Mouse (Mus musculus): ENCODE data around the gene Pkd1l2. TPM values are rescaled to one million over a fixed set of nuclear protein-coding genes. Genes with fewer than 3 reads are reported as not detected.
A peak's percentile ranks its signal among the peaks of the same experiment; 100 is the strongest.

Pkd1l2 gene
- total RNA-seq, 2 experiments from 2014 or later = 0.11 to 0.14 TPM

DNA sequence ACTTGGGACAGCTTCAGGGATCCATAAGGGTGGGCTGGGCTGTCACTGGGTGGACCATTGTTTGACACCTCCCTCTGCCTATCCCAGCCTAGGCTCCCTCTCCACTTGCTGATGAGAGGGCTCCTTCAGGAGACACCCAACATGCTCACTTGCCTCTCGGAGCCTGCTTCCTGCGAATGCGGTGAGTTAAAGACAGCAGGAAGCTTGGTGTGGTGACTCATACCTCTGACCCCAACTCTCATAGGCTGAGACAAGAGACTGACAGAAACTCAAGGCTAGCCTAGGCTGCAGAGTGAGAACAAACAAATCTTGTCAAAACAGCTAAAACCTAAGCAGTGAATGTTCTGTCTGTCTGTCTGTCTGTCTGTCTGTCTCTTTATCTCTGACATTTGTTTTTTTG lies 48.9 kb downstream of the Pkd1l2 start:
- no peak for DNase-seq

DNA sequence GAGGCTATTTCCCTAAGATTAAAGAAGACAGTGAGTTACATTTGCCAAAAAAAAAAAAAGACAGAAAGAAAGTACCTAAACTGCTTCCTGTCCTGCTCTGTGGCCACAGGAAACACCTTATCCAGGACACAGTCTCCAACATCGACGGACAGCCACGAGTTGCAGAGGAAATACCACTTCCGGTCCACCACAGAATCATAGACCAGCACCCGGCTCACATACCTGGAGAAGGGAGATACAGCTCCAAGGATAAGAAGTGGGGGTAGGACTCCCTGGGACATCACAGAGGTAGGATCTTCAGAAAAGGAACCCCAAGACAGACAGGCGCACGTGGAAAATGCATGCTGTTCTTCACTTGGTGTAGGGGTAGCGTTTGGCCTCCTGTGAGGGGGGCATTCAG lies 49.6 kb downstream of the Pkd1l2 start:
- DNase-seq = no peak

DNA sequence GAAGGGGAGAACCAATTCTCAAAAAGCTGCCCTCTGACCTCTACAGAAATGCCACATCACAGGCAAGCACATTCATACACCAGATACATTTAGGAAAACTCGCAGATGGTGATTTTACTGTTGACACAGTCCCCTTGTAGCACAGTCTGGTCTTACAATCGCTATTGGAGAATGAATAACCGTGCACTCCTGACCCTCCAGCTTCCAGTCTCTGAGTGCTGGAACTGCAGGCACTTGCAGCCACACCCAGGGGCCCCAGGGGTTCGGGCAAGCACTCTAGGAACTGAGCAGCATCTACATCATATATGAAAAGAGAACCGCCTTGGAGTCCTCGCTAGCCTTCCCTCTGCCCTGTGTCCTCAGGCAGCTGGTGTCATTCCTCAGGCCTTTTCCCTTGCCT lies 50.8 kb downstream of the Pkd1l2 start:
- no peak for DNase-seq

DNA sequence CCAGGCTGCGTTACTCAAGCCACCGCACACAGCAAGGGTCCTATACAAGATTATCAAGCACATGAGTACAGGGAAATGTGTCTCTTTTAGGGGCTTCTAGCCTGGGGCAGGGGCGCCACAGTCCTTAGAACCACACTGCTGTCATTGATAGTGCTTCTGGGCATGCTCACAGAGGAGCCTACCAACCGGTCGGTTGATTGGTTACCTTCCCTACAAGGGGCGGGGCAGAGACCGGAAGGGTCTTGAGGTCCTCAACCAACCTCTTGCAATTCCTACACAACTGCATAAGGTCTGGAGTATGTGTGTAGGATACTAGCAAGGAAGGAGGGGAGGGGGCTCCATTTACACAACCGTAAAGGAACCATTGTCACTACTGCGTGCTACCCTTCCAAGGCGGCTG lies 53.6 kb downstream of the Pkd1l2 start:
- no peak for DNase-seq

DNA sequence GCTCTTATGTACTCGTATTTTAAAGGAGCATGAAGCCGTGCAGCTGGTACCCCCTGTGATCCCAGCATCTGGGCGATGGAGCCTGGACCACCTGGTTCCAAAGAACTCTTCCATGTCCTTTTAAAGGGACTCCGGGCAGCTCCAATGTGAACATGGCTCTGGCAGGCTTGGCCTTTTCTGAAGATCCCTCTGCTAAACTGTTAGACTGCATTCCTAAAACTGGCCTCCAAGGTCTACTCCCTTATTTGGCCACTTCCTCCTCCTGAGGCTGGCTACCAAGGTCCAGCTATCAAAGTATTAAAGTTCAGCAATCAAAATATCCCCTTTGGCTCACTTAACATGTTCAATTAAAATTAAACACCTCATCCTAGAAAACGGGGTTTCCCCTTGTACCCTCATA lies 54.6 kb downstream of the Pkd1l2 start:
- DNase-seq = no peak

DNA sequence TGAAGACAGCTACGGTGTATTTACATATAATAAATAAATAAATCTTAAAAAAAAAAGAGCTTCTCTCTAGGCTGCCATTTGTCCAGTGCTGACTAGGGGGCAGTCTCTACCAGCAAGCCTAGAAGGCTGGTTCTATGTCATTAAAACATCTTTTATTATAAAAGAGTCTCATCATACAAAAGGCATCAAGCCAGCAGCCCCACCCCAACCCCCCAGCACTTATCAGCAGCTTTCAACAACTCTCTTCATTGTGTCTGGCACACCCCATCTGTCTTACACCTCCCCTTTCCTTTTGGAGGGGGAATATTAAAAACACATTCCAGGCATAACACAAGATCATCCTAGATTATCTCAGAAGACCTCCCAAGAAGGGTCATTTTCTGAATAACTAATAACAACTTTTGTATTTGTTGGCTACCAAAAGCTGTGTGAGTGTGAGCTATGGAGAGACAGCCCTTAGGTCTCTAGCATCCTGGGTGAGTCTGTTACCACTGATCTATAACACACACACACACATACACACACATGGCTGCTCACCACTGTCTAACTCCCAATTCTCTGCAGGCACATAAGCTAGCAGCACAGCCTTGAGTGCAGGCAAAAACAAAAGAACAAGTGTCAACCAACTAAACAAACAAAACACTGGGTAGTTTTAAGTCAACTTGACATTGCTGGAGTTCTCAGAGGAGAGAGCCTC lies 59.8 kb downstream of the Pkd1l2 start:
- DNase-seq = no peak

DNA sequence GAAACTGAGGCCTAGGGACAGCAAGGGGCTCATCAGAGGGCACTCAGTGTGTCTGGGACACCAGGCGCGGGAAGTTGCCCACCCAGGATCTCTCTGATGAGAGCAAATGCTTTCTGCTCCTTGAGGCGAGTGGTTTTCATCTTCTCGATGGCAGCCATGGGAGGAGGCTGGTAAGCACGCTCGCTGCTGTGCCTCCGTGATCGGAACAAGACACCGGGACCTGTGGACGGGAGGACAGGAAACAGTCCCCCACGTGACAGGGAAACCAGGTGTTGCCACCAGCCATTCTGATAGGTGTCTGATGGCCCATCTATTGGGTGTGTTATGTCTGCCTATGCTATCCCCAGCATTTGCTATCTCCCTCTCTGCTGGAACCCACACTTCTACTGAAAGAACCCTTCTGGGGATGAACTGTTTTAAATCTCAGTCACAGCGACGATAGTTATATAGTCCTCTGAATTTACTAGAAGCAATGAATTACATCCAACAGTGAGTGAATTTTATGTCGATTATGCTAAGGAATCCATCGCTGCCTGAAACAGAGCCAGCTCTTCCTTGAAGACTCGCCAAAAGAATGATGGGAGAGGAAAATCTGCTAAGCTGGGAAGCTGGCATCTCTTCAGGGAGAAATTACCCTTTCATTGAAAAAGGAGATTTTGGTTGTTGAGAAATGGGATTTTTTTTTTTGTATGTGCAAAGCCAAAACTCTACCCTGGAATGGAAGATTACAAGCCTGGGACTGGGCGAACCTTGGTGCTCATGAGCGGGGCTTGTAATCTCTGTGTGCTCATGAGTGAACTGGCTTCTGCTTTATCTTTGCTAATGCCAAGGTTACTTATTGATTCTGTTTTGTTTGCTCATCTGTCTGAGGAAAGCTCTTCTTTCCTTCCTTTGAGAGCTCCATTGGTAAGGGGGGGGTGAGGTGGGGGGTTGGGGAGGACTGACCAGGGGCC lies 62.6 kb downstream of the Pkd1l2 start:
- no peak for DNase-seq

DNA sequence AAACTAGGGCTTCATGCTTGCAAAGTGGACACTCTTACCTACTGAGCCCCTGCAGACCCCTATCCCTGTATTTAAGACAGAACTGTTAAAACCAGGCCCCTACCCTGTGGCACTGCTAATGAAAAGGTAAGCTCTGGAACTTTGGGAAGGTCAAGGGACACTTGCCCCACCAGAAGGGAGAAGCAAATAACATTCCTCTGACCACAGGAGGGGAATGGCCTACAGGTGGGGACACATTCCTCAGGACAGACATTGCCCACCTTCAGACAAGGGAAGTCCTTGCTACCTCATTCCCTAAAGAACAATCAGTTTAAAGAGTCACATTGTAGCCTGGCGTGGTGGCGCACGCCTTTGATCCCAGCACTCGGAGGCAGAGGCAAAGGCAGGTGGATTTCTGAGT lies 64.4 kb downstream of the Pkd1l2 start:
- no peak for DNase-seq

DNA sequence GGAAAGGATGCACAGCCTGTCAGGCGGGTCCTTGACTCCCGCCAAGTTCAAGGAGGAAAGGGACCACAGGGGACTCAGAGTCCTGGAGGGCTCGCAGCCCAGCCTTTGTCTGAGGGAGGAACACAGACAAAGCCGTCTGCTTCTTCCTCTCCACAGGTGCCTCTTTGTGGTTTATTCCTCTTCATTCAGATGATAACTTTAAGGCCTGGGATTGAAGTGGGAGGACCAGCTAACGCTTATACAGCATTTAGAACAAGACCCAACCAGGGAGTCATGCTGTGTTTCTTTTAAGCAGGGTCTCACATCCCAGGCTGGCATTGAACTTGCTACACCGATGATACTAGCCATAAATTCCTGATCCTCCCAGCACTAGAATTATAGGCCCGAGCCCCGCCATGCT lies 65.2 kb downstream of the Pkd1l2 start:
- DNase-seq = no peak

DNA sequence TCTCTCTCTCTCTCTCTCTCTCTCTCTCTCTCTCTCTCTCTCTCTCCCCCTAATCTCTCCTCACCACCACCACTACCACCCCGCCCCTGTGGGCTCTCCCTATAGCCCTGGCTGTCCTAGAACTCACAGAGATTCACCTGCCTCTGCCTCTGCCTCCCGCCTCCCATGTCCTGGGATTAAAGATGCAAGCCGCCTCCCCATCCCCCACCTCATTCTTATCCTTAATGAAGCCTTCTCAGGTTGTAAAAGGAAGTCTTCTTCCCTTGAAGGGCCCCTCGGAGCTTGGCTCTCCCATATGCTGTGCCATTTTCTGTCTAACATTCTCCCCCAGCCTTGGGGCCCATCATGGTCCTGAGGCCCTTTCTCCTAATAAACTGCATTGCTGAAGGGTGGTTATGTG lies 66.6 kb downstream of the Pkd1l2 start:
- no peak for DNase-seq

DNA sequence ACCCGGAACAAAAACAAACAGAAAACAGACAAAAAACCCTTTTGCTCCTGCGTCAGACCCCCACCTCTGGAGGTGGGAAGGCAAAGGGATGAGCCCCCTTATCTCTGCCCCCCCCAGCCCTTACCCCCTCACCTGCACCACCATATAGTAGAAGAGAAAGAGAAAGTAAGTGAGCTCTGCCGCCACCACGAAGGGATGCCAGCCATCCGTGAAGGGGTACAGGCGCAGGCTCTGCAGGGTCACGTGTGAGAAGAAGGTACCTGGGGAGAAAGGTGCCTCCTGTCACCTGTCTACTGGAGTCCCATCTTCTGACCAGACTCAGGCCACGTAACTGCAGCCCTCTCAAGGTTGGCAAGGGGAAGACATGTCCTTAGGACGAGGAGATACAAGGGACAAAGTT lies 70.9 kb downstream of the Pkd1l2 start:
- no peak for DNase-seq

DNA sequence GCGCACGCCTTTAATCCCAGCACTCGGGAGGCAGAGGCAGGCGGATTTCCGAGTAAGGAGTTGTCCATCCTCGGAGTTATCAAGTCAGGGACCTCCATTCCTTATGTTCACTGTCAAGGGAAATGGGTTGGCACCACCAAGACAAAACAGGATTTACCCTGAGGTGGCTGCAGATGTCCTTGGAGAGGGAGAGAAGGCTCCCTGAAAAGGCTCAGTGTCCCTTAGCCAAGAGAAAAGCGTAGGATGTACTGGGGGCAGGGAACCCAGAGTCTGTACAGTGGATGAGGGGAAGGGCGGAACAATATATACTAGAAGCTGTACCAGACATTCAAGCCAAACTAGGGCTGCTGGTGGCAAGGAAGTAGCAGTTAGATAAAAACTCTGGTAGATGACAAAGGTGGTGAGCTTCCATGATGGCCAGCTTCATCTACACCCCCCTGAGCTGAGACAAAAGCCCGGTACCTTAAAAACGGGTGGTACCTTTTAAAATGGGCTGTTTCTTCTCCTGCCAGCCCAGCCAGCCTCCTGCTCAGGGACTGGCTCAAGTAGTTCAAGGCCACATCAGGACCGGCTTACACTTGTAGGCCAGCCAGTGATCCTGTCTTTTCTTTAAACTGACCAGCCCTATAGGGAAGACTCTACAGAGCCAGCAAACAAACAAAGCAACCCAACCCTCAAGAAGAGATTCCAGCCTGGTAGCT lies 88.1 kb downstream of the Pkd1l2 start:
- no peak for DNase-seq

DNA sequence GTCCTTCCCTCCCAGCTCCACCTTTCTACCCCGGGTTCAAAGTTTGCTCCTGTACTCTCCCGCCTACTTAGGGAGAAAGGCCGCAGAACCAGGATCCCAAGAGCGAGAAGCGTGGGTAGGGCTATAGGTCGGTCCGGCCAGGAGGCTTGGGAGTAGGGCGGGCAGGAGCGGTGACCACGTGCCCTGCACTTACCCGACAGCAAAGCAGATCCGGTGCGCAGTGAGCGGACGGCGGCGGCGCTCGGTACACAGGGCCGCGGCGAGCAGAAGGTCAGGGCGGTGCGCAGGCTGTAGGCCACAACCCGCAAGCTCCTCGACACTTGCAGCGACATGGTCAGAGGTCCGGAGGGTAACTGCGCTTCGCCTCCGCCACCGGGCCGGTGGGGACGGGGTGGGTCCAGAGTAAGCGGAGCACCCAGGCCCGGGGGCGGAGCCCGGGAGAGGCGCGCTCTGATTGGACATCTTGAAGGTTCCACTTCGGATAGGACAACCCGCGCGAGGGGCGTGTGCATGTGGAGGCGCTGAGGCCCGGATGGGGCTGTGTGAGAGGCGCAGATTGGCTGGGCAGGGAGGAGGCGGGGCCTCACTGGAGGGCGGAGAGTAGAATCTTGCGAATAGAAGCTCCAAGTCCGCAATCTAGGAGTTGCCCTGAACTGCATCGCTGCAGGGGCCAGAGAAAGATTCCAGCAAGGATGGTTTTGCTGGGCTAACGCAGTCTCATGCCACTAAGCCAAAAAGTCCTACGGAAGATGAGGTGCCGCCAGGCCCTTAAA lies 89.0 kb downstream of the Pkd1l2 start, which contains the start of gene Gcsh:
Gcsh (minus strand) TSS at position 443 of the 773 bp plus-strand sequence.
- peak; percentile 97 for DNase-seq

DNA sequence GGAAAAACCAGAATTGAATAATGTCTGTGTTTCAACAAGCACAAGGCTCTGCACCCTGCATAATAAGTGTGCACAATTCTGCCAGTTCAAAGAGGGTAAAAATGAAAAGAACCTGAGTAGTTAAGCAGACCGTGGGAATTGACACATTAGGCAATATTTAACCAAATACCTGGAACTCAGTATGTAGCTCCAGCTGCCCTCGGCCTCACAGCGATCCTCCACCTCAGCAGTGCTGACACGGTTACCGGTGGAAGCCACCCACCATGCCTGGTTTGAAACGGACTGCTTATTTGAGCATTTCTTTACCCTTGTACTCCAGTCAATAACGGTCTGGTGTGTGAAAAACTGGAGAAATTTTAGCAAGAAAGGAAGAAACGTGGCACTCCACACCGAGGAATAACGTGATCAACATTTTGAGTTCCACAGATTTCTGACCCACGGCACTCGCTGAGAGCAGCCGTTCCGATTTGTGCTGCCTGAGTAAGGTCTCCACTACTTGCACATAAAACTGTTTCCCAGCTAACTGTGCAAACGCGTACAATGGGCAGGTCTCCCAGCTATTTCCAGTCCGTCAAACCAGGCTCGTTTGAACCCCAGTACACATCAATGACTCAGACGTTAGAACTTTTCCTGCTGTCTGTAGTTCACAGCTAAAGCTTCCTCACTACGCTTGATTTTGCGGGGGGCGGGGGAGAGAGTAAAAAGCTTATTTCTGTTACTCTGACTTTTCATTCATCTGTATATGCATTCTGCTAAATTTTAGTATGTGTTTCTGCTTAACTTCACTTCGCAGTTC lies 89.9 kb downstream of the Pkd1l2 start:
- DNase-seq = no peak

DNA sequence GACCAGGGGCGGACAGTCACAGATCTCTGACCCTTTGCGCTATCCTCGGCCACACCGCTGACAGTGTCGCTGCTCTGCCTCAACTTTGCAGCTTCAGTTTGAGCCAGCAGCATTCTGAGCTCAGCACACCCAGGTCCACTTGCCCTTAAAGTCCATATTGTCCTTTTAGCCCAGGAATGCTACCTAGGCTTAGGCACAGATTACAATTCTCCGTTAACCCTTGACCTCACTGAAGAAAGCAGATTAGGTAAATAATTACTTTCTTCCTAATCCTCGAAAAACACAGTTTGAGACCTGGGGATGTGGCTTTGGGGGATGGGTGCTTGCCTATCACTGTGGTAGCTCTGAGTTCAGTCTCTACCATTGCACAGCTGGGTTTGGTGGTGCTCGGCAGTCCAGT lies 91.0 kb downstream of the Pkd1l2 start:
- no peak for DNase-seq

DNA sequence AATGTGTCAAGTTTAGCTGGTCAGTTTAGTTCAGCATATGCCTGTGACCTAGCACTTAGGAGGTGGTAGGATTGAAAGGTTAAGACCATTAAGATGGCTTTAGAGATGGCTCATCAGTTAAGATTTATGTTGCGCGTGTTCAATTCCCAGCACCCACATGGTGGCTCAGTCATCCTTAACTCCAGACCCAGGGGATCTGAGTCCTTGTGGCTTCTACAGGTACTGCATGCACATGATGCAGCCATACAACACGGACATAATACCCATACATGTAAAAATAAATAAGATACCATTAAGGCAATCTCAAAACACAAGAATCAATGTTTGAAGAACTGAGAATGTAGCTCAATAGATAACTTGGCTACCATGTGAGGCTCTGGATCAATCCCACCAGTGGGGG lies 92.4 kb downstream of the Pkd1l2 start:
- no peak for DNase-seq

DNA sequence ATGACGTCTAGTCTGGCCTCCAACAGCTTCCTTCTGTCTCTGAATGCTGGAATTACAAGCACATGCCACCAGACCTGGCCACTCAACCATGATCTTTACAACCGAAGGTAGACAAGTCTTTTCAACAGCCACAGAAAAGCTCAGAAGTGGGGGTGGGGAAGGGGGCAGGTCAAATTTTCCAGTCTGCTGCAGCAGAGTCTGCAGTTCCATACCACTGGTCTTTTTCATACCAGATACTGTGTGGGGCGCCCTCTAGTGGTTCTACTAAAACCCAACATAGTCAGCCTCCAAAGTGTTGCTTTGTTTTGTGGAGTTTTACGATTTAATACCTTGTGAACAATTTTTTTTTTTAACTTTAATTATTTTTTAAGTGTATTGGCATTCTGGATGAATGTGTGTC lies 102.1 kb downstream of the Pkd1l2 start:
- DNase-seq = peak; percentile 51

DNA sequence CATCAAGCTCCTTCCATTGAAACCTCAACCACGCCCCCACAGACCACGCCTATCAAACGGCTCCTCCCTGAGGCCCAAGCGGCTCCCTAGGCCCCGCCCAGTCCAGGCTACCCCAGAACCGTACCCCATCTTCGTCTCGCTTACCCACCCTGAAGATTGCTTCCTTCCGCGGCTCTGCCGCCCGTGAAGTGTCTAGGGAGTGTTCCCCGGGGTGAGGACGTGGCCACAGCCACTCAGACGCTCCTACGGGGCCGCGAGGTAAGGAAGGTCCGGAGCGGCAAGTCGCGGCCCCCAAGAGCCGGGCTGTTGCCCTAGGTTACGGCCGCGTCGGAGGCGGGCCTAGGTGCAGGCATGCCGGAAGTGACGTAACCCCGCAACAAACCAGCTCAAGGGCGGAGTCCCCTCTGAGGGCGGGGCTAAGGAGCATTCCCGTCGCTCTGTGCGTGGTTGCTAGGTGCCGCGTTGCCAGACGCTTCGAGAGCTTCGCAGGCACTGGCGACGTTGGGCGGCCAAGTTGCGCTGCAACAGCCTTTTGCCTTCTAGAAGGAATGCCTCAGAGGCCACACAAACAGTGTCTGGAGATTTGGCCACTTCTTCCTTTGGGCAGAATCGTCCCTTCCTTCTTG lies 103.5 kb downstream of the Pkd1l2 start, which contains the start of gene 1700030J22Rik:
1700030J22Rik (minus strand) TSS at position 329 of the 626 bp plus-strand sequence.
- DNase-seq = peak; percentile 97

DNA sequence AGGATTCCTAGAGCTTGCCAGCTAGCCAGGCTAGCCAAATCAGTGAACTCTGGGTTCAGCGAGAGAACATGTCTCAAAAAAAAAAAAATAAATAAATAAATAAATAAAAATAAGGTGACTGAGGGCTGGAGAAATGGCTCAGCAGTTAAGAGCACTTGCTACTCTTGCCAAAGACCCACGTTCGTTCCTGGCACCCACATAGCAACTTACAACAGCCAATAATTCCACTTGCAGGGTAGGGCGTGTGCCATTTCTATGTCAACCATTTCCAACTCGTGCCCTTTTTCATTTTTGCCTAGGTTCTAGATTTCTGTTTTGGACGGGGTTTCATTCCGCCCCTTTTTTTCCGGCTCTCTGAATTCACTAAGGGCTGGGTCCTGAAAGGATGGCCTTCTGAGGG lies 104.2 kb downstream of the Pkd1l2 start:
- no peak for DNase-seq

DNA sequence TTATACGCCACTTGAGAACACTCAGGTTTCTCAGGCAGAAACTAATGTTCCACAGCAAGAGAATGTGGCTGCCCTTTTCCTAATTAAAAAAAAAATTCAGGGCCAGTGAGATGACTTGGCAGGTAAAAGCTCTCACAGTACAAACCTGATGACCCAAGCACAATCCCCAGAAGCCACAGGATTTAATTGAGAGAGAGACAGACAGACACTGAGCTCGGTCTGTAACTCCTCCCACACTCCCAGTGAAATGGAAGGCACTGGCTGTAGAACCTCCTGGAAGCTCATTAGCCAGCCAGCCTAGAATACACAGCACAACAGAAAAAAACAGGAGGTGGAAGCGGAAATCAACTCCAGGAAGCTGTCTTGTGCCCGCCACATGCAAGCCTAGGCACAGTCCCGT lies 106.6 kb downstream of the Pkd1l2 start:
- no peak for DNase-seq

DNA sequence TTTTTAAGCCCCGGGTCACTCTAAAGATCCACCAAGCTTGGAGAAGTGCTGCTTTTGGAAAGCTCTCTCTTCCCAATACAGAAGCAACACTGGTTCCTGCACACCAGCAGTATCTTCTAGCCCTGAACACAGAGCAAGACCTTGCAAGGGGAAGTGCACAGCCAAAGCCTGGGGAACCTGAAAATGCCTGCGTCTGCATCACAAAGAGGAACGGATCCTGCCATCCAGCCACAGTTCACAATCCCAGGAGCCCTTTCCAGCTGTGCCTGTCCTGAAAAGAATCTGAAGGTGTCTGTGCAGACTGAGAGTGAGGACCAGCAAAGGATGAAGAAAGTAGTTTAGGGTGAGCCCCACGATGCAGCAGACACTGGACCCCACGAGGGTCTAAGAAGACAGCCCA lies 107.2 kb downstream of the Pkd1l2 start:
- no peak for DNase-seq

Measured in gastrocnemius, postnatal 10 days (tissue).